In the genomic region with DNA sequence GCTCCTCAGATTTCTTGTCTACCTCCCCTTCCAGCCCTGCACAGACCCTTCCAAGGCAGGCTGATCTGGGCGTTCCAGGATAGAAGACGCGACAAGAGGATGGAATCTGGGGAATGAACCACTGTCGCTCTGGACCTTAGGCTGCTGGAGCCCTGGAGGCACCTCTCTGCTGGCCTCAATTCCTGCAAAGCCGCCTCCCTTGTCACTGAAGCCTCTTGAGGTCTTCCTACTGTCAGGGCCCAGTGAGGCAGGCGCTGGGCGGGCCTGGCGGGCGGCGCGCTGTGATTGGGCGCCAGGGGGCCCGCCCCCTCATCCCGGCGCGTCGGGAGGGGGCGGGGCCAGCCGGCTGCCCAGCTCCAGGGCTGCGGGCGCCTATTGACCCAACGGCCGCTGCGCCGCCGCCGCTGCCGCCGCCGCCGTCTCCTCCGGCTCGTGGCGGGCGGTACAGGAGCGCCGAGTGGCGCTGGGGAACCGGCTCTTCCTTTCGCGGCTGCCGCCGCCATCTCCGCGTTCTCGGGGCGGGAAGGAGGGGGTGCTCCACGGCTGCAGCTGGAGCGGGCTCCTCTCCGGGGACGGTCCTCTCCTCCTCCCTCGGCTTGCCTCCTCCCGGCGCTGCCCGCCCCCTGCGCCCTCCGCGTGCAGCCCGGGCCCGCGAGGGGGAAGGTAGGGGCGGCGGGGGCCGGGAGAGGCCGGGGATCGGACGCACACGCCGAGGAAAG, we compare ENCODE assay signal across 8 mouse cellular contexts. TPM values are rescaled to one million over a fixed set of nuclear protein-coding genes. Genes with fewer than 3 reads are reported as not detected.
DNase-seq lines count a peak whose midpoint lies in the region; ATAC-seq lines count a peak whose summit lies in the region.

A gene (plus strand): TSS at position 365 of the 719 bp plus-strand sequence.

- peak within 1 kb of the TSS; percentile 77 for H3K4me3 ChIP-seq in erythroblast, embryonic 14.5 days (replicated peaks)
- H3K4me3 ChIP-seq in heart, embryonic 11.5 days (ENCODE audit: low read depth, low read length), result peak within 1 kb of the TSS; percentile 85
- H3K4me3 ChIP-seq in kidney, embryonic 16.5 days (ENCODE audit: low read length), result peak within 1 kb of the TSS; percentile 87

- under 1% methylated on average over 46 of the region's 69 CpGs for WGBS in heart, embryonic 11.5 days (ENCODE audit: insufficient replicate concordance)
- whole genome bisulfite sequencing in kidney, embryonic 16.5 days, result under 1% methylated on average over 43 of the region's 69 CpGs

- peak; percentile 94 for ATAC-seq in heart, embryonic 11.5 days (replicated peaks; ENCODE audit: insufficient number of reproducible peaks, low FRiP score, low TSS enrichment)
- ATAC-seq in kidney, embryonic 16.5 days (ENCODE audit: low FRiP score, low TSS enrichment), result peak; percentile 95

- H3K9ac ChIP-seq in heart, embryonic 11.5 days (ENCODE audit: low read depth, low read length), result peak within 1 kb of the TSS; percentile 84
- peak within 1 kb of the TSS; percentile 93 for H3K9ac ChIP-seq in kidney, embryonic 16.5 days (replicated peaks; ENCODE audit: low read length)

- H3K27me3 ChIP-seq in erythroblast, embryonic 14.5 days (ENCODE audit: control insufficient read depth), result peaks cover 12% of the 10 kb centered on the region
- no peaks in the 10 kb centered on the region for H3K27me3 ChIP-seq in heart, embryonic 11.5 days (ENCODE audit: control insufficient read depth, insufficient read depth, low read length)
- no peaks in the 10 kb centered on the region for H3K27me3 ChIP-seq in kidney, embryonic 16.5 days (ENCODE audit: insufficient read depth, low read length)

- H3K27ac ChIP-seq in heart, embryonic 11.5 days (ENCODE audit: low read depth, low read length), result peak within 1 kb of the TSS; percentile 85
- H3K27ac ChIP-seq in kidney, embryonic 16.5 days (ENCODE audit: low read length), result peak within 1 kb of the TSS; percentile 95

- H3K9me3 ChIP-seq in erythroblast, embryonic 14.5 days (ENCODE audit: control insufficient read depth, low read length), result no peaks in the 10 kb centered on the region
- no peaks in the 10 kb centered on the region for H3K9me3 ChIP-seq in heart, embryonic 11.5 days (replicated peaks; ENCODE audit: control insufficient read depth, low read length)
- H3K9me3 ChIP-seq in kidney, embryonic 16.5 days (ENCODE audit: low read length), result no peaks in the 10 kb centered on the region

- peaks cover 40% of the 10 kb centered on the region for H3K4me1 ChIP-seq in erythroblast, embryonic 14.5 days (ENCODE audit: control insufficient read depth)
- peaks cover 18% of the 10 kb centered on the region for H3K4me1 ChIP-seq in heart, embryonic 11.5 days (ENCODE audit: control insufficient read depth, insufficient read depth, low read length)
- H3K4me1 ChIP-seq in kidney, embryonic 16.5 days (ENCODE audit: insufficient read depth, low read length), result peaks cover 39% of the 10 kb centered on the region

- H3K4me2 ChIP-seq in heart, embryonic 11.5 days, result peak within 1 kb of the TSS; percentile 100
- H3K4me2 ChIP-seq in kidney, embryonic 16.5 days (replicated peaks; ENCODE audit: low read depth, low read length), result peak within 1 kb of the TSS; percentile 74

- peak; percentile 90 for DNase-seq in CD4-positive helper T cell, adult 2 months (ENCODE audit: low read depth, low spot score)
- DNase-seq in brain, embryonic 18.5 days (ENCODE audit: low read depth, low spot score), result peak; percentile 74
- DNase-seq in liver, result peak; percentile 90
- DNase-seq in monocyte, adult 2 months (ENCODE audit: low read depth in 1 of 2, low spot score in 2 of 2), result peak; percentile 40 to 69
- DNase-seq in spleen, postnatal 36 days (ENCODE audit: low spot score in 2 of 2), result peak; percentile 89

- no peaks in the 10 kb centered on the region for H3K36me3 ChIP-seq in erythroblast, embryonic 14.5 days (ENCODE audit: control insufficient read depth)
- no peaks in the 10 kb centered on the region for H3K36me3 ChIP-seq in heart, embryonic 11.5 days (ENCODE audit: control insufficient read depth, insufficient read depth, low read length)
- H3K36me3 ChIP-seq in kidney, embryonic 16.5 days (ENCODE audit: insufficient read depth, low read length), result no peaks in the 10 kb centered on the region

RNA-seq across cellular contexts. Expression of the gene that starts here (rescaled TPM):
- polyA plus RNA-seq in erythroblast, embryonic 14.5 days (2012), result 0.03 TPM in 2 replicates
- polyA plus RNA-seq in heart, embryonic 11.5 days (2014; fragmentation: Nextera tagmentation; extraction: Ambion mirVana), result 4.1 and 4.9 TPM in 2 replicates
- polyA plus RNA-seq in kidney, embryonic 16.5 days (2015; fragmentation: Nextera tagmentation; extraction: Ambion mirVana), result 7.3 and 9.1 TPM in 2 replicates

Comparison
In these comparisons a context has a peak if more than half of its experiments do, and no peak if none do; other contexts are left out.
1. Peak in every context shown above with its lines: DNase-seq, ATAC-seq, H3K4me3 ChIP-seq and H3K27ac ChIP-seq.